Mouse (Mus musculus): ENCODE measurements around the gene Ttc23l.

- TF ChIP-seq POU5F1 (IDR thresholded peaks at IDR 0.05; ENCODE audit: borderline replicate concordance, low read length) = no peak
- peak; percentile 80 for TF ChIP-seq CTCF (conservative IDR thresholded peaks at IDR 0.05; ENCODE audit: low read length)
- TF ChIP-seq NANOG (IDR thresholded peaks at IDR 0.05; ENCODE audit: borderline replicate concordance, low read length) = no peak
Observed at GRCm38 (mm10) chr15:10586565-10586964, 28.1 kb upstream of the Ttc23l start.

All from E14TG2a.4 (cell line).